Mouse (Mus musculus) left cerebral cortex, postnatal 36 days (tissue): ENCODE results near the gene Enpp1. TPM values are rescaled to one million over a fixed set of nuclear protein-coding genes. Genes with fewer than 3 reads are reported as not detected.
A peak's percentile ranks its signal among the peaks of the same experiment; 100 is the strongest.

Experiments
- DNase-seq, 2 experiments: peaks; one replicate each; pipeline ENCODE4 v3.0.0; 2021 to 2022; ENCODE audit warnings: low spot score in 2 of 2, mixed read lengths in 1 of 2
- intact Hi-C: fragments of 180-260 bp; cut with DNase I; formaldehyde crosslinking; loops from one replicate; pipeline ENCODE4 v1.15.1; 2025
- total RNA-seq, 2 experiments: library from RNA; stranded (reverse); gene quantifications; 2 replicates each; pipeline ENCODE4 v1.2.3; 2021

The Enpp1 gene
- total RNA-seq, 2 experiments from 2014 or later: 3.6 to 4.1 TPM

DNA sequence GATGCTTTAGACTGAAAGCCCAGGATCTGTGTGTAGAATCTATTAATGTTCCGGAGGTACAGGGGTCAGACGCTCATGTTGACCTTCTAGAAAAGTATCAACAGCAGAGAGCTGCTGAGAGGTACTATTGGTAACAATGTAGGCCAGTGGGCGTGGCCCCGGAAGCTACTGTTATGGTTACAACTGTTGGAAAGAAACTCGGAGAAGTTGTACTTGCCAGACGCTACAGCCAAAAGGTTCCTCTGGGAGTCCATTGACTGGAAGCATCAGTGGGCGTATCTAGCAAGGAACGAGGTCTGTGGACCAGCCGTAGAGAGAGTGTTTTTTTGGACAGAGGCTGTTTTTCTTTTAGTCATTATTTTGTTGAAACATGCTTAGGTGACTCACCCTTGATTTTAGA is 102.2 kb downstream of the Enpp1 start:
- intact Hi-C loops: no loop called here
- no peak for DNase-seq

- no peak for DNase-seq
- intact Hi-C loops: no loop called here
Observed at GRCm38 (mm10) chr10:24609146-24609545, 102.8 kb downstream of the Enpp1 start.

DNA sequence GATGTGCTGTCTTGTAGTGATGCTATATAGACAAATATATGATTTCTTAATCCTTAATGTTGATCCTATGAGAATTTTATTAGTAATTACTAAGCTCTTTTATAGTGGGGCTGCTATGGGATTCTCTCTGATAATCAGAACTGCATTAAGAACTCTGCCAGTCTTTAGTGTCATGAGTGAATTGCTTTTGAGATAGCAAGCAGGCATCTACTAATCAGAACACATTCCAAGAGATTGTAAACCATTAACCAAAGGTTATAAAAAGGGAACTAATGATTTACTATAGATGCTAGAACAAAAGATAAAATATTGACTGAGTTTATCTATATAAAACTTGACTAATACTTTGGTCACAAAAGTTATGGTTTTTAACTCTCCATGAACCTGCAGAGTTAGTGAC is 108.2 kb downstream of the Enpp1 start:
- intact Hi-C loops: no loop called here
- DNase-seq: no peak

GRCm38 (mm10) chr10:24603035-24603434 is 108.9 kb downstream of the Enpp1 start:
- no peak for DNase-seq
- intact Hi-C loops: no loop called here

- intact Hi-C loops: no loop called here
- DNase-seq: no peak
Observed at GRCm38 (mm10) chr10:24599802-24600201, 112.2 kb downstream of the Enpp1 start.

DNA sequence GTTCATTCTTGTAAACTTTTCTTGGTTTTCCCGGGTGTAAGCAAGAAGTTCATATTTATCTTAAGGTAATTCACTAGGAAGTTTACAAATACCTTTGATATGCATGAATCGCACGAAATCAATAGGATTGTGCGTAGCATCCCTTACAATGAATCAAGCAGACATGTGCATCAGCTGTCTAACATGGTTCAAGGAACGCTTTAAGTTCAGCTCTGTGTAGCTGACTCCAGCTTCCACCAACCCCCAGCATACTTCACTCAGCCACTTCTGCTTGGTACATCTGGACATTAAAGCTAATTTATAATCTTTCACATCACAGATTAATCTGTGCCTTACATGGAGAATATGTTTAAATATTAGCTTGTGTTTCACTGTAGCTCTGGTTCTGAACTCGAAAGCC is 113.3 kb downstream of the Enpp1 start:
- intact Hi-C loops: no loop called here
- no peak for DNase-seq

DNA sequence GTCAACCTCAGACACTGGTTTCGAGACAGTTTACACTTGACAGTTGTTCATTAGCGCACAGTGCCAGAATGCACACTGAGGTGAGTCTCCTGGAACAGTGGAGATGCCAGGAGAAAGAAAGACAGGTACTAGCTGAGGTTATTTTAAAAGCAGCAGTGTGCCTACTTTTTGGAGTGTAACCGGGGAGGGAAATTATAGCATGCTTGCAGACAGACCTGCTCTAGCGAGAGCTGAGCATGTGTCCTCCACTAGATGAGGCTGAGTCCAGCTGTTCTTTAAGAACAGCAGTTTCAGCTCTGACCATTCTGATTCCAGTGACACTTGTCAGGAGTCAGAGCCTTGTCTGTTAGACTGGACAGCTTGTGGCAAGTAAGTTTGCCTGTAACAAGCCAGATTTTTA is 114.2 kb downstream of the Enpp1 start:
- DNase-seq: no peak
- intact Hi-C loops: no loop called here

- DNase-seq: peak in 1 of 2 experiments; percentile 6
Observed at GRCm38 (mm10) chr10:24596869-24597339, 115.1 kb downstream of the Enpp1 start.

DNA sequence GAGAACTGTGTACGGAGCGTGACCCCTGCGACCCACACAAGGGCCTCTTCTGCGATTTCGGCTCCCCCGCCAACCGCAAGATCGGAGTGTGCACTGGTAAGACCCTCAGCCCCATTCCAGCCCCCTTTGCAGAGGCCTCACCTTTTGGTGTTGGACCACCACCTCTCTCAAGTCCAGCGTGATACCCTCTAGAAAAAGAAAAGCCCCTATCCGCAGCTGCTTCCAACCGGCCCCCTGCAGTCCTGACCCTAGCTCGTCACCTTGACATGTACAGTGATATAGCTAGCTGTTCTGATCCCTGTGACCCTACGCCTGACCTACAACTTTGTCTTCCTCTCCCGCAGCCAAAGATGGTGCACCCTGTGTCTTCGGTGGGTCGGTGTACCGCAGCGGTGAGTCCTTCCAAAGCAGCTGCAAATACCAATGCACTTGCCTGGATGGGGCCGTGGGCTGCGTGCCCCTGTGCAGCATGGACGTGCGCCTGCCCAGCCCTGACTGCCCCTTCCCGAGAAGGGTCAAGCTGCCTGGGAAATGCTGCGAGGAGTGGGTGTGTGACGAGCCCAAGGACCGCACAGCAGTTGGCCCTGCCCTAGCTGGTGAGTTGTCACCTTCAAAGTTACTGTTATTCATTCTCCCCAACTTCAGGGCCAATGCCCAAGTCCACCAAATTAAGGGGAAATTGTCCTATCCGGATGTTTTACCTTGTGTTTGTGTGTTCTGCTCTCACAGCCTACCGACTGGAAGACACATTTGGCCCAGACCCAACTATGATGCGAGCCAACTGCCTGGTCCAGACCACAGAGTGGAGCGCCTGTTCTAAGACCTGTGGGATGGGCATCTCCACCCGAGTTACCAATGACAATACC is 115.7 kb downstream of the Enpp1 start:
- no peak for DNase-seq
- intact Hi-C loops: no loop called here

More at GRCm38 (mm10) chr10:24596869-24597339, 115.1 kb downstream of the Enpp1 start:
- intact Hi-C loops: no loop called here

GRCm38 (mm10) chr10:24595250-24596002 is 116.5 kb downstream of the Enpp1 start, which contains the start of gene Ccn2:
Gene Ccn2 (plus strand): TSS chr10:24595442.
- intact Hi-C loops: no loop called here
- DNase-seq: peak; percentile 58 to 60

DNA sequence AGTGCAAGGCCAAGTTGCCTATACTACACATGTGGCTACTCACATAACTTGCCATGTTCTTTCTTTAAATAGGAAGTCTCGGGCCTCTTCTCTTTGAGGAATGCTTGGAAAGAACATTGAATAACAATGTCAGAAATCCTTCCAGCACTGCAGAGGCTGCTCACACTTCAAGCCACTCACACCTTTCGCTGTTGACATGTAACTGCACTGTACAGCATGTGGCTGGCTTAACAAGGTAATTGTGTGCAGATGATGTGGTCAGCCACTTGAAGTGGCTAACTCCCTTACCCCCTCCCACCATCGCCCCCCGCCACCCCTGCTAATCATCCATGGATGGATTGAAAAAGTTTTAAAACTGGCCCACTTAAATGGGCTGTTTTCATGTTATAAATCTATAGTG is 118.4 kb downstream of the Enpp1 start:
- intact Hi-C loops: no loop called here
- no peak for DNase-seq

DNA sequence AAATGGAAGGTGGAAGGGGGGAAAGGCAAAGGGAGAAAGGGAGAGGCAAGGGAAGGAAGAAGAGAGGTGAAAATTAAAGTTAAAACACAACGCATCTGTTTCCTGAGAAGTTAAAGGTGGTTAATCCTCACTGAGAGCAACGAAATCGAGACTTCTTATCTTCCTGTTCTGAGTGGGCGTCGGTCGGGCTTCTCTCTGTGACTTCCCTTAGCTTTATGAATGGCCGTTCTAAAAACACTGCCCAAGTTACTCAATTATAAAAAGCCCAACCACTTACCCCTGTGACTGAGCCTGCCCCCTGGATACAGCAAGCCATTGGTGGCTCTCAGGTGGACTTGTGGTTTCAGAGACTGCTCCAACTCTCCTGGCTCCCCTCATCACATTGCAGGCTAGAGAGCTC is 119.0 kb downstream of the Enpp1 start:
- intact Hi-C loops: no loop called here

GRCm38 (mm10) chr10:24592318-24592717 is 119.6 kb downstream of the Enpp1 start:
- no peak for DNase-seq
- intact Hi-C loops: no loop called here

More for the DNA sequence above, 119.0 kb downstream of the Enpp1 start:
- DNase-seq: no peak

GRCm38 (mm10) chr10:24591741-24592140 is 120.2 kb downstream of the Enpp1 start:
- intact Hi-C loops: loop anchor here (2.0 kb wide), 1 partner anchor 209 kb away; no protein-coding TSS in a partner anchor
- no peak for DNase-seq

DNA sequence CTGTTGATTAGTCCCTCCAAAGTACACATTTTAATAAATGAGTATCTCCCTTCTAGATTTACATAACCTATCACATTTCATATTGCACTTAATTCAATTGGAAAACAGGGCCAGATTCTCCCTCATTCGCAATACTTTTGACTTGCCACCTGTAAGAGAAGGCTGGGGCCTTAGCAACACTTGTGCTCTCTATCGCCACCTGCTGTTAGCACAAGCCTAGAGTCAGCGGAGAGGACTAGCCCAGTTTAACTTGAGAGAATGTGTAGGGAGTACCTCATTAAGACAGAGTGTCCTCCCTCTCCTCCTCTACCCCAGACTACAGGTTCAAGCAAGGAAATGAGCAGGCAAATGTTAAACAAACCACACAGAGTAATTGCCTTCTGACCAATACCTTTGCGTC is 120.8 kb downstream of the Enpp1 start:
- intact Hi-C loops: loop anchor here (2.0 kb wide), 1 partner anchor 208 kb away; no protein-coding TSS in a partner anchor
- peak; percentile 72 to 75 for DNase-seq

GRCm38 (mm10) chr10:24590546-24590945 is 121.4 kb downstream of the Enpp1 start:
- intact Hi-C loops: loop anchor here (2.0 kb wide), 1 partner anchor 208 kb away; no protein-coding TSS in a partner anchor
- DNase-seq: no peak

- intact Hi-C loops: no loop called here
- no peak for DNase-seq
Observed at GRCm38 (mm10) chr10:24589238-24589637, 122.7 kb downstream of the Enpp1 start.

DNA sequence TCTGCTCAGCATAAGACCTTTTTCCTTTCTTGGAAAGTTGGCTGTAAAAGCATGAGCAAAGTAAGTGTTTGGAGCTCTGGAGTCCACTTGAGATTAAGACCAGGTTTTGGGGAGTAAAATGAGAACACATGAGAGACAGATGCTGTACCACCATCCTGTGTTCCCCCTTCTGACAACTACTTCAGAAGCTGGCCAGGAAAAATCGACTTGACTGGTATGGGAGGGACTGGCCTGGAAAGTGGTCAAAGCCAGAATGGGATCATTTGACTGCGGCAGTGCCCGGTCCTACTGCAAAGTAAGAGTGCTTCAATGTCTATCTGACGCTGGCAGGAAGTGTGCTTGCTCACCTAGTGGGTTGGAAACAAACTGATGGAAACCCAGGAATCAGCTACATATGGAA is 123.1 kb downstream of the Enpp1 start:
- DNase-seq: no peak
- intact Hi-C loops: no loop called here
